Mouse (Mus musculus): ENCODE measurements around the gene Lmod3. TPM values are rescaled to one million over a fixed set of nuclear protein-coding genes. Genes with fewer than 3 reads are reported as not detected.

Gene Lmod3
- polyA plus RNA-seq, 1 experiment from 2014 or later = not detected

GRCm38 (mm10) chr6:97245200-97245599 lies 7.4 kb downstream of the Lmod3 start:
- Histone ChIP-seq H3K27ac (no peak overlapping the region), H3K4me2 (no peak overlapping the region), H3K36me3 (replicated peaks) (no peaks in the 10 kb centered on the region), H3K9me3 (no peaks in the 10 kb centered on the region), H3K9ac (no peak overlapping the region), H3K4me1 (no peaks in the 10 kb centered on the region), H3K4me3 (no peak overlapping the region), H3K27me3 (replicated peaks) (no peaks in the 10 kb centered on the region)
- ATAC-seq (replicated peaks) = no peak

GRCm38 (mm10) chr6:97242522-97242921 lies 10.0 kb downstream of the Lmod3 start:
- Histone ChIP-seq H3K9me3 (no peaks in the 10 kb centered on the region), H3K4me2 (no peak overlapping the region), H3K4me3 (no peak overlapping the region), H3K9ac (no peak overlapping the region), H3K36me3 (replicated peaks) (no peaks in the 10 kb centered on the region), H3K27me3 (replicated peaks) (no peaks in the 10 kb centered on the region), H3K27ac (no peak overlapping the region), H3K4me1 (no peaks in the 10 kb centered on the region)
- WGBS = 94% methylated on average over 4 of the region's 4 CpGs
- no peak for ATAC-seq (replicated peaks)

GRCm38 (mm10) chr6:97240092-97240491 lies 12.5 kb downstream of the Lmod3 start:
- no peak for ATAC-seq (replicated peaks)
- H3K27ac ChIP-seq = no peak overlapping the region
- H3K9ac ChIP-seq = no peak overlapping the region
- 82% methylated on average over 5 of the region's 5 CpGs for WGBS
- H3K27me3 ChIP-seq (replicated peaks) = no peaks in the 10 kb centered on the region
- H3K36me3 ChIP-seq (replicated peaks) = no peaks in the 10 kb centered on the region
- no peaks in the 10 kb centered on the region for H3K9me3 ChIP-seq
- no peaks in the 10 kb centered on the region for H3K4me1 ChIP-seq
- no peak overlapping the region for H3K4me2 ChIP-seq
- H3K4me3 ChIP-seq = no peak overlapping the region

- Histone ChIP-seq H3K27ac (no peak overlapping the region), H3K4me1 (no peaks in the 10 kb centered on the region), H3K9me3 (no peaks in the 10 kb centered on the region), H3K4me3 (no peak overlapping the region), H3K9ac (no peak overlapping the region), H3K4me2 (no peak overlapping the region), H3K27me3 (replicated peaks) (no peaks in the 10 kb centered on the region), H3K36me3 (replicated peaks) (0 out of 2 replicates have a peak, but pooled peaks cover 3% of the 10 kb centered on the region)
- WGBS = 89% methylated on average over 6 of the region's 6 CpGs
- ATAC-seq (replicated peaks) = no peak
Measured at GRCm38 (mm10) chr6:97239360-97239759, 13.2 kb downstream of the Lmod3 start.

GRCm38 (mm10) chr6:97236088-97236487 lies 16.5 kb downstream of the Lmod3 start:
- H3K4me1 ChIP-seq = no peaks in the 10 kb centered on the region
- H3K9me3 ChIP-seq = no peaks in the 10 kb centered on the region
- WGBS = 98% methylated on average over 5 of the region's 5 CpGs
- no peaks in the 10 kb centered on the region for H3K27me3 ChIP-seq (replicated peaks)
- ATAC-seq (replicated peaks) = no peak
- H3K27ac ChIP-seq = no peak overlapping the region
- H3K9ac ChIP-seq = no peak overlapping the region
- H3K4me3 ChIP-seq = no peak overlapping the region
- H3K36me3 ChIP-seq (replicated peaks) = peaks cover 15% of the 10 kb centered on the region; the same call in 1 of the 2 replicates
- no peak overlapping the region for H3K4me2 ChIP-seq

GRCm38 (mm10) chr6:97234911-97235668 lies 17.5 kb downstream of the Lmod3 start:
- no peak overlapping the region for H3K27ac ChIP-seq
- H3K4me3 ChIP-seq = no peak overlapping the region
- ATAC-seq (replicated peaks) = no peak
- H3K9me3 ChIP-seq = no peaks in the 10 kb centered on the region
- H3K36me3 ChIP-seq (replicated peaks) = peaks cover 19% of the 10 kb centered on the region; the same call in 1 of the 2 replicates
- 87% methylated on average over 7 of the region's 7 CpGs for WGBS
- no peak overlapping the region for H3K9ac ChIP-seq
- no peak overlapping the region for H3K4me2 ChIP-seq
- no peaks in the 10 kb centered on the region for H3K4me1 ChIP-seq
- no peaks in the 10 kb centered on the region for H3K27me3 ChIP-seq (replicated peaks)

- Histone ChIP-seq H3K27me3 (replicated peaks) (no peaks in the 10 kb centered on the region), H3K4me1 (peaks cover 5% of the 10 kb centered on the region; the same call in 1 of the 2 replicates), H3K36me3 (replicated peaks) (peaks cover 10% of the 10 kb centered on the region; the same call in 1 of the 2 replicates), H3K4me2 (no peak overlapping the region), H3K27ac (no peak overlapping the region), H3K9me3 (no peaks in the 10 kb centered on the region), H3K9ac (no peak overlapping the region), H3K4me3 (no peak overlapping the region)
- WGBS = 92% methylated on average over 9 of the region's 9 CpGs
- ATAC-seq (replicated peaks) = no peak
Measured at GRCm38 (mm10) chr6:97227067-97227847, 25.3 kb downstream of the Lmod3 start.

GRCm38 (mm10) chr6:97226083-97226491 lies 26.5 kb downstream of the Lmod3 start:
- peak overlapping the region; percentile 38; the same call in 1 of the 2 replicates for H3K27ac ChIP-seq
- H3K27me3 ChIP-seq (replicated peaks) = no peaks in the 10 kb centered on the region
- H3K9ac ChIP-seq = no peak overlapping the region
- 12% methylated on average over 1 of the region's 1 CpGs for WGBS
- no peak for ATAC-seq (replicated peaks)
- H3K4me2 ChIP-seq = no peak overlapping the region
- H3K4me1 ChIP-seq = peaks cover 12% of the 10 kb centered on the region; the same call in 1 of the 2 replicates
- no peaks in the 10 kb centered on the region for H3K9me3 ChIP-seq
- no peak overlapping the region for H3K4me3 ChIP-seq
- 0 out of 2 replicates have a peak, but pooled peaks cover 4% of the 10 kb centered on the region for H3K36me3 ChIP-seq (replicated peaks)

- Histone ChIP-seq H3K27ac (no peak overlapping the region), H3K27me3 (replicated peaks) (no peaks in the 10 kb centered on the region), H3K9me3 (no peaks in the 10 kb centered on the region), H3K9ac (no peak overlapping the region), H3K4me2 (no peak overlapping the region), H3K4me1 (peaks cover 12% of the 10 kb centered on the region; the same call in 1 of the 2 replicates), H3K4me3 (no peak overlapping the region), H3K36me3 (replicated peaks) (no peaks in the 10 kb centered on the region)
- ATAC-seq (replicated peaks) = no peak
- 93% methylated on average over 8 of the region's 8 CpGs for WGBS
Measured at GRCm38 (mm10) chr6:97224505-97224904, 28.1 kb downstream of the Lmod3 start.

- H3K4me2 ChIP-seq = no peak overlapping the region
- H3K9me3 ChIP-seq = no peaks in the 10 kb centered on the region
- no peaks in the 10 kb centered on the region for H3K27me3 ChIP-seq (replicated peaks)
- H3K27ac ChIP-seq = no peak overlapping the region
- no peaks in the 10 kb centered on the region for H3K36me3 ChIP-seq (replicated peaks)
- no peak overlapping the region for H3K4me3 ChIP-seq
- no peak for ATAC-seq (replicated peaks)
- H3K4me1 ChIP-seq = peaks cover 12% of the 10 kb centered on the region; the same call in 1 of the 2 replicates
- WGBS = 81% methylated on average over 4 of the region's 4 CpGs
- no peak overlapping the region for H3K9ac ChIP-seq
Measured at GRCm38 (mm10) chr6:97223566-97223965, 29.0 kb downstream of the Lmod3 start.

- Histone ChIP-seq H3K4me1 (peaks cover 12% of the 10 kb centered on the region; the same call in 1 of the 2 replicates), H3K27ac (no peak overlapping the region), H3K9me3 (no peaks in the 10 kb centered on the region), H3K36me3 (replicated peaks) (no peaks in the 10 kb centered on the region), H3K27me3 (replicated peaks) (no peaks in the 10 kb centered on the region), H3K9ac (no peak overlapping the region), H3K4me2 (no peak overlapping the region), H3K4me3 (no peak overlapping the region)
- ATAC-seq (replicated peaks) = no peak
- WGBS = 80% methylated on average over 5 of the region's 5 CpGs
Measured at GRCm38 (mm10) chr6:97222931-97223467, 29.6 kb downstream of the Lmod3 start.

GRCm38 (mm10) chr6:97222321-97222720 lies 30.2 kb downstream of the Lmod3 start:
- Histone ChIP-seq H3K4me3 (no peak overlapping the region), H3K9ac (no peak overlapping the region), H3K4me2 (no peak overlapping the region), H3K27me3 (replicated peaks) (no peaks in the 10 kb centered on the region), H3K27ac (no peak overlapping the region), H3K9me3 (no peaks in the 10 kb centered on the region), H3K4me1 (peaks cover 12% of the 10 kb centered on the region; the same call in 1 of the 2 replicates), H3K36me3 (replicated peaks) (no peaks in the 10 kb centered on the region)
- no peak for ATAC-seq (replicated peaks)
- 52% methylated on average over 6 of the region's 6 CpGs for WGBS
